Comparison of ENCODE assay signal across 26 mouse cellular contexts in the genomic region with DNA sequence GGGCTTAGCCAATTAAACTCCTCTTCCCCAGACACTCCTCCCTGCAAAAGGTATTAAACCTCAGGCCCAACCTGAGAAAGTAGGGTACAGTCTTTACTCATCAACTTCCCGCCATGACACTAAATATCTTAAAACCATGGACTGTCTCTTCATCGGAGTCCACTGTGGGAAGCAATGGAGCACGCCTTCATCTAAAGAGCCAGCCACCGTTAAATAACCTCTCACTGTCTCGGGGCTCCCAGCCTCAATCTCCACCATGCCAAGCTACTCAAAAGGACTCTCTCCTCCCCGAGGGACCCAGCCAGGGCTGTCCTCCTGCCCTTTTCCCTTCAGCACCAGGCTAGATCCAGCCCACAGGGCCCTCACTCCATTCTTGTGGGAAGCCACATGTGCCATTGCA. TPM values are rescaled to one million over a fixed set of nuclear protein-coding genes. Genes with fewer than 3 reads are reported as not detected.
DNase-seq lines count a peak whose midpoint lies in the region; ATAC-seq and TF ChIP-seq lines count a peak whose summit lies in the region.
"Had no signal": no experiment of that assay in that cellular context is flagged by ENCODE, and none has a peak within 500 bp of the region (broad histone marks: within the 10 kb centered on the region; RNA-seq: fewer than 3 reads in every experiment).

No protein-coding gene starts in this region.

- no peak overlapping the region for H3K9ac ChIP-seq in forebrain, embryonic 13.5 days
- no peak overlapping the region for H3K9ac ChIP-seq in forebrain, embryonic 16.5 days (replicated peaks; ENCODE audit: low read depth, low read length)
- H3K9ac ChIP-seq in hindbrain, postnatal 0 days (replicated peaks; ENCODE audit: low read length) = no peak overlapping the region
- H3K9ac ChIP-seq in hindbrain, embryonic 12.5 days = no peak overlapping the region
- no peak overlapping the region for H3K9ac ChIP-seq in midbrain, embryonic 11.5 days (ENCODE audit: low read length)
- no peak overlapping the region for H3K9ac ChIP-seq in ES-Bruce4 (ENCODE audit: low read depth, poor library complexity, severe bottlenecking)
- H3K9ac ChIP-seq: embryonic facial prominence, embryonic 12.5 days; embryonic facial prominence, embryonic 15.5 days; forebrain, embryonic 12.5 days; heart, embryonic 12.5 days; heart, embryonic 15.5 days; hindbrain, embryonic 15.5 days; intestine, embryonic 15.5 days had no signal

- no peak for TF ChIP-seq EP300 in ES-Bruce4 (IDR thresholded peaks at IDR 0.05; ENCODE audit: insufficient read depth, low read depth, low read length)

- WGBS in forebrain, embryonic 13.5 days = 92% methylated on average over 6 of the region's 6 CpGs
- 96% methylated on average over 6 of the region's 6 CpGs for WGBS in forebrain, embryonic 16.5 days
- WGBS in hindbrain, postnatal 0 days = 93% methylated on average over 6 of the region's 6 CpGs
- WGBS in hindbrain, embryonic 12.5 days = 93% methylated on average over 6 of the region's 6 CpGs
- WGBS in midbrain, embryonic 11.5 days = 89% methylated on average over 6 of the region's 6 CpGs
- WGBS in midbrain, embryonic 10.5 days = 96% methylated on average over 6 of the region's 6 CpGs

- H3K9me3 ChIP-seq in forebrain, embryonic 13.5 days (replicated peaks) = 0 out of 2 replicates have a peak, but pooled peaks cover 3% of the 10 kb centered on the region
- H3K9me3 ChIP-seq in forebrain, embryonic 16.5 days (ENCODE audit: control insufficient read depth, low read length) = no peaks in the 10 kb centered on the region
- H3K9me3 ChIP-seq in hindbrain, postnatal 0 days (ENCODE audit: low read length) = no peaks in the 10 kb centered on the region
- H3K9me3 ChIP-seq in hindbrain, embryonic 12.5 days (replicated peaks) = 0 out of 2 replicates have a peak, but pooled peaks cover 3% of the 10 kb centered on the region
- no peaks in the 10 kb centered on the region for H3K9me3 ChIP-seq in midbrain, embryonic 11.5 days (ENCODE audit: control insufficient read depth, low read length)
- peaks cover 10% of the 10 kb centered on the region; the same call in 1 of the 2 replicates for H3K9me3 ChIP-seq in midbrain, embryonic 10.5 days (replicated peaks)
- peaks cover 14% of the 10 kb centered on the region for H3K9me3 ChIP-seq in ES-Bruce4 (replicated peaks; ENCODE audit: control insufficient read depth, insufficient read depth, low read length, poor library complexity, severe bottlenecking)
- H3K9me3 ChIP-seq: embryonic facial prominence, embryonic 15.5 days; heart, embryonic 15.5 days; hindbrain, embryonic 15.5 days; intestine, embryonic 15.5 days had no signal

- no peak overlapping the region for H3K4me2 ChIP-seq in forebrain, embryonic 13.5 days
- H3K4me2 ChIP-seq in forebrain, embryonic 16.5 days (ENCODE audit: low read length) = no peak overlapping the region
- H3K4me2 ChIP-seq in hindbrain, postnatal 0 days (ENCODE audit: low read depth, low read length) = no peak overlapping the region
- H3K4me2 ChIP-seq in hindbrain, embryonic 12.5 days (replicated peaks) = no peak overlapping the region
- no peak overlapping the region for H3K4me2 ChIP-seq in midbrain, embryonic 11.5 days
- H3K4me2 ChIP-seq: embryonic facial prominence, embryonic 12.5 days; embryonic facial prominence, embryonic 15.5 days; forebrain, embryonic 12.5 days; heart, embryonic 12.5 days; heart, embryonic 15.5 days; hindbrain, embryonic 15.5 days; intestine, embryonic 15.5 days had no signal

- no peaks in the 10 kb centered on the region for H3K27me3 ChIP-seq in forebrain, embryonic 13.5 days
- no peaks in the 10 kb centered on the region for H3K27me3 ChIP-seq in forebrain, embryonic 16.5 days (replicated peaks; ENCODE audit: control insufficient read depth, insufficient read depth, low read length)
- no peaks in the 10 kb centered on the region for H3K27me3 ChIP-seq in hindbrain, postnatal 0 days (ENCODE audit: insufficient read depth, low read length)
- H3K27me3 ChIP-seq in hindbrain, embryonic 12.5 days = no peaks in the 10 kb centered on the region
- no peaks in the 10 kb centered on the region for H3K27me3 ChIP-seq in midbrain, embryonic 11.5 days (ENCODE audit: control insufficient read depth, insufficient read depth, low read length)
- no peaks in the 10 kb centered on the region for H3K27me3 ChIP-seq in midbrain, embryonic 10.5 days (ENCODE audit: low read depth, poor library complexity, severe bottlenecking)
- H3K27me3 ChIP-seq in ES-Bruce4 (ENCODE audit: control insufficient read depth, insufficient read depth, low read length, poor library complexity, severe bottlenecking) = no peaks in the 10 kb centered on the region
- H3K27me3 ChIP-seq: CH12.LX; embryonic facial prominence, embryonic 12.5 days; embryonic facial prominence, embryonic 15.5 days; forebrain, embryonic 12.5 days; heart, embryonic 12.5 days; heart, embryonic 15.5 days; hindbrain, embryonic 15.5 days; intestine, embryonic 15.5 days had no signal

- H3K4me1 ChIP-seq in forebrain, embryonic 13.5 days = no peaks in the 10 kb centered on the region
- no peaks in the 10 kb centered on the region for H3K4me1 ChIP-seq in forebrain, embryonic 16.5 days (replicated peaks; ENCODE audit: control insufficient read depth, insufficient read depth, low read length)
- H3K4me1 ChIP-seq in hindbrain, postnatal 0 days (ENCODE audit: insufficient read depth, low read length) = no peaks in the 10 kb centered on the region
- H3K4me1 ChIP-seq in hindbrain, embryonic 12.5 days = no peaks in the 10 kb centered on the region
- H3K4me1 ChIP-seq in midbrain, embryonic 11.5 days (ENCODE audit: control insufficient read depth, insufficient read depth, low read length) = no peaks in the 10 kb centered on the region
- H3K4me1 ChIP-seq in midbrain, embryonic 10.5 days = no peaks in the 10 kb centered on the region
- H3K4me1 ChIP-seq in ES-Bruce4 (ENCODE audit: control insufficient read depth, insufficient read depth, low read length) = no peaks in the 10 kb centered on the region
- H3K4me1 ChIP-seq: embryonic facial prominence, embryonic 12.5 days; embryonic facial prominence, embryonic 15.5 days; forebrain, embryonic 12.5 days; heart, embryonic 12.5 days; heart, embryonic 15.5 days; hindbrain, embryonic 15.5 days; intestine, embryonic 15.5 days had no signal

- TF ChIP-seq CTCF in hindbrain, postnatal 0 days (IDR thresholded peaks at IDR 0.05; ENCODE audit: low read depth) = no peak
- no peak for TF ChIP-seq CTCF in ES-Bruce4 (IDR thresholded peaks at IDR 0.05; ENCODE audit: low read depth, low read length)

- TF ChIP-seq POLR2A in ES-Bruce4 (IDR thresholded peaks at IDR 0.05; ENCODE audit: insufficient read depth, low read length) = no peak

- peaks cover 61% of the 10 kb centered on the region for H3K36me3 ChIP-seq in forebrain, embryonic 13.5 days (ENCODE audit: poor library complexity, severe bottlenecking)
- peaks cover 42% of the 10 kb centered on the region for H3K36me3 ChIP-seq in forebrain, embryonic 16.5 days (ENCODE audit: control insufficient read depth, insufficient read depth)
- H3K36me3 ChIP-seq in hindbrain, postnatal 0 days (ENCODE audit: insufficient read depth, low read length) = peaks cover 44% of the 10 kb centered on the region
- H3K36me3 ChIP-seq in hindbrain, embryonic 12.5 days = peaks cover 55% of the 10 kb centered on the region
- peaks cover 26% of the 10 kb centered on the region for H3K36me3 ChIP-seq in midbrain, embryonic 11.5 days (ENCODE audit: control insufficient read depth, insufficient read depth, low read length)
- peaks cover 62% of the 10 kb centered on the region for H3K36me3 ChIP-seq in midbrain, embryonic 10.5 days
- peaks cover 73% of the 10 kb centered on the region for H3K36me3 ChIP-seq in ES-Bruce4 (ENCODE audit: control insufficient read depth, insufficient read depth, low read length, poor library complexity, severe bottlenecking)

- ATAC-seq in forebrain, embryonic 13.5 days = 0 out of 2 replicates have a peak, but pooled peaks have one; percentile 27
- no peak for ATAC-seq in forebrain, embryonic 16.5 days
- ATAC-seq in hindbrain, postnatal 0 days = 0 out of 2 replicates have a peak, but pooled peaks have one; percentile 9
- ATAC-seq in hindbrain, embryonic 12.5 days (ENCODE audit: low FRiP score) = no peak
- ATAC-seq in midbrain, embryonic 11.5 days (ENCODE audit: low FRiP score) = no peak
- ATAC-seq: intestine, embryonic 15.5 days had no signal

- no peak overlapping the region for H3K27ac ChIP-seq in forebrain, embryonic 13.5 days
- H3K27ac ChIP-seq in forebrain, embryonic 16.5 days (ENCODE audit: low read length) = no peak overlapping the region
- no peak overlapping the region for H3K27ac ChIP-seq in hindbrain, postnatal 0 days
- H3K27ac ChIP-seq in hindbrain, embryonic 12.5 days = no peak overlapping the region
- no peak overlapping the region for H3K27ac ChIP-seq in midbrain, embryonic 11.5 days (ENCODE audit: low read depth, low read length)
- H3K27ac ChIP-seq in midbrain, embryonic 10.5 days (replicated peaks) = no peak overlapping the region
- H3K27ac ChIP-seq in ES-Bruce4 (ENCODE audit: insufficient read depth, low read length) = peak overlapping the region; percentile 53
- H3K27ac ChIP-seq: embryonic facial prominence, embryonic 12.5 days; embryonic facial prominence, embryonic 15.5 days; forebrain, embryonic 12.5 days; heart, embryonic 15.5 days; hindbrain, embryonic 15.5 days; intestine, embryonic 15.5 days had no signal

- no peak overlapping the region for H3K4me3 ChIP-seq in forebrain, embryonic 13.5 days
- H3K4me3 ChIP-seq in forebrain, embryonic 16.5 days (replicated peaks; ENCODE audit: low read length) = no peak overlapping the region
- H3K4me3 ChIP-seq in hindbrain, postnatal 0 days (ENCODE audit: low read length) = no peak overlapping the region
- no peak overlapping the region for H3K4me3 ChIP-seq in hindbrain, embryonic 12.5 days
- H3K4me3 ChIP-seq in midbrain, embryonic 11.5 days (ENCODE audit: low read depth, low read length) = no peak overlapping the region
- H3K4me3 ChIP-seq in midbrain, embryonic 10.5 days = no peak overlapping the region
- H3K4me3 ChIP-seq in ES-Bruce4 (ENCODE audit: low read depth, low read length) = no peak overlapping the region
- H3K4me3 ChIP-seq: embryonic facial prominence, embryonic 12.5 days; embryonic facial prominence, embryonic 15.5 days; forebrain, embryonic 12.5 days; heart, embryonic 12.5 days; heart, embryonic 15.5 days; hindbrain, embryonic 15.5 days; intestine, embryonic 15.5 days had no signal

- no peak for DNase-seq in hindbrain, postnatal 0 days (ENCODE audit: low spot score)
- peak; percentile 79 for DNase-seq in midbrain, embryonic 11.5 days (ENCODE audit: low spot score, missing footprints)
- no peak for DNase-seq in midbrain, embryonic 10.5 days (ENCODE audit: low spot score)
- DNase-seq: adrenal gland, adult 2 months; adrenal gland, postnatal 14 days; B cell, adult 2 months; cerebellum, adult 11 months; cerebellum, adult 2 months; cerebellum, adult 9-11 months; cerebellum, postnatal 25 days; gastrocnemius, postnatal 25 days; heart, adult 18-20 months; heart, postnatal 10 days; heart, postnatal 36 days had no signal

RNA-seq across cellular contexts. Expression of gene Oxa1l, which starts 10.0 kb away (rescaled TPM):
- polyA plus RNA-seq in forebrain, embryonic 13.5 days (2015; fragmentation: Nextera tagmentation; extraction: Ambion mirVana) = 43.8 and 50.6 TPM in 2 replicates
- 44.5 and 49.0 TPM in 2 replicates for polyA plus RNA-seq in forebrain, embryonic 16.5 days (2015; fragmentation: Nextera tagmentation; extraction: Ambion mirVana)
- total RNA-seq in hindbrain, postnatal 0 days (2014; rRNA removed) = 83.6 and 85.6 TPM in 2 replicates
- polyA plus RNA-seq in hindbrain, postnatal 0 days (2015; fragmentation: Nextera tagmentation; extraction: Ambion mirVana) = 66.7 and 74.8 TPM in 2 replicates
- polyA plus RNA-seq in hindbrain, embryonic 12.5 days (2016; fragmentation: Nextera tagmentation; extraction: Ambion mirVana) = 39.2 and 42.2 TPM in 2 replicates
- polyA plus RNA-seq in midbrain, embryonic 11.5 days (2014; fragmentation: Nextera tagmentation; extraction: Ambion mirVana) = 44.2 and 45.9 TPM in 2 replicates
- polyA plus RNA-seq in midbrain, embryonic 10.5 days (2016; fragmentation: Nextera tagmentation; extraction: Ambion mirVana) = 48.0 and 54.1 TPM in 2 replicates
- 86.1 and 96.4 TPM in 2 replicates for polyA plus RNA-seq in ES-Bruce4 (2011; ENCODE audit: insufficient read depth, insufficient read length, low read depth, missing spikeins)

RNA-seq across cellular contexts. Expression of gene Slc7a7, which starts 47.0 kb away (rescaled TPM):
- 5.6 and 6.1 TPM in 2 replicates for polyA plus RNA-seq in forebrain, embryonic 13.5 days (2015; fragmentation: Nextera tagmentation; extraction: Ambion mirVana)
- 3.9 and 4.9 TPM in 2 replicates for polyA plus RNA-seq in forebrain, embryonic 16.5 days (2015; fragmentation: Nextera tagmentation; extraction: Ambion mirVana)
- total RNA-seq in hindbrain, postnatal 0 days (2014; rRNA removed) = 3.7 and 4.5 TPM in 2 replicates
- 3.6 TPM in 2 replicates for polyA plus RNA-seq in hindbrain, postnatal 0 days (2015; fragmentation: Nextera tagmentation; extraction: Ambion mirVana)
- polyA plus RNA-seq in hindbrain, embryonic 12.5 days (2016; fragmentation: Nextera tagmentation; extraction: Ambion mirVana) = 5.1 and 5.2 TPM in 2 replicates
- polyA plus RNA-seq in midbrain, embryonic 11.5 days (2014; fragmentation: Nextera tagmentation; extraction: Ambion mirVana) = 4.3 and 4.7 TPM in 2 replicates
- 4.5 and 5.9 TPM in 2 replicates for polyA plus RNA-seq in midbrain, embryonic 10.5 days (2016; fragmentation: Nextera tagmentation; extraction: Ambion mirVana)
- 46.6 and 47.7 TPM in 2 replicates for polyA plus RNA-seq in ES-Bruce4 (2011; ENCODE audit: insufficient read depth, insufficient read length, low read depth, missing spikeins)

RNA-seq across cellular contexts. Expression of gene Mrpl52, which starts 56.1 kb away (rescaled TPM):
- 270 and 310 TPM in 2 replicates for polyA plus RNA-seq in forebrain, embryonic 13.5 days (2015; fragmentation: Nextera tagmentation; extraction: Ambion mirVana)
- polyA plus RNA-seq in forebrain, embryonic 16.5 days (2015; fragmentation: Nextera tagmentation; extraction: Ambion mirVana) = 229 and 239 TPM in 2 replicates
- 113 and 129 TPM in 2 replicates for total RNA-seq in hindbrain, postnatal 0 days (2014; rRNA removed)
- polyA plus RNA-seq in hindbrain, postnatal 0 days (2015; fragmentation: Nextera tagmentation; extraction: Ambion mirVana) = 266 and 297 TPM in 2 replicates
- polyA plus RNA-seq in hindbrain, embryonic 12.5 days (2016; fragmentation: Nextera tagmentation; extraction: Ambion mirVana) = 239 and 255 TPM in 2 replicates
- polyA plus RNA-seq in midbrain, embryonic 11.5 days (2014; fragmentation: Nextera tagmentation; extraction: Ambion mirVana) = 238 and 253 TPM in 2 replicates
- 205 and 211 TPM in 2 replicates for polyA plus RNA-seq in midbrain, embryonic 10.5 days (2016; fragmentation: Nextera tagmentation; extraction: Ambion mirVana)
- 114 and 115 TPM in 2 replicates for polyA plus RNA-seq in ES-Bruce4 (2011; ENCODE audit: insufficient read depth, insufficient read length, low read depth, missing spikeins)

Comparison
In these comparisons a context has a peak if more than half of its experiments do, and no peak if none do; other contexts are left out.
1. ATAC-seq: peak in forebrain, embryonic 13.5 days (single experiment) and hindbrain, postnatal 0 days (single experiment); none in forebrain, embryonic 16.5 days (single experiment), hindbrain, embryonic 12.5 days (single experiment) and midbrain, embryonic 11.5 days (single experiment).